In the genomic region with DNA sequence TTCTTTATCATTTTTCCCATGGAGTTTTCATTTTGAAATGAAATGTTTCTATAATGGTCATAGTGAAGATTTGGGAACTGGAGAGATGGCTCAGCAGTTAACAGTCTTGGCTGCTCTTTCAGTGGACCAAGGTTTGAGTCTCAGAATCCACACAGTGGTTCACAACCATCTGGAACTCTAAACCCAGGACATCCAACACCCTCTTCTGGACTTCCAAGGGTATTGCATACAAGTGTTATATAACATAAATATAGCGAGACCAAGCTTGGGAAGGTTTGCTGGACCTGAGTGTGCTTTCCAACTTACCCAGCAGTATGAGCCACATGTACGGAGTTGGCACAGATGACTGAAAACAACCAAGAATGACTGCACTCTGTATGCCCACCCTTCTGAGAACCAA, we compare ENCODE assay signal across 17 mouse cellular contexts. TPM values are rescaled to one million over a fixed set of nuclear protein-coding genes. Genes with fewer than 3 reads are reported as not detected.
DNase-seq lines count a peak whose midpoint lies in the region; ATAC-seq and TF ChIP-seq lines count a peak whose summit lies in the region.
"Had no signal": no experiment of that assay in that cellular context is flagged by ENCODE, and none has a peak within 500 bp of the region (broad histone marks: within the 10 kb centered on the region; RNA-seq: fewer than 3 reads in every experiment).

No protein-coding gene starts in this region.

- 94% methylated on average over 2 of the region's 2 CpGs for WGBS in heart, adult 2 months
- WGBS in heart, embryonic 10.5 days, result 94% methylated on average over 2 of the region's 2 CpGs
- WGBS in liver, embryonic 14.5 days (ENCODE audit: insufficient replicate concordance), result 67% methylated on average over 2 of the region's 2 CpGs

- intact Hi-C loops in heart, adult 2 months (cut with DNase I), result loop anchor here (2.0 kb wide), 1 partner anchor 106 kb away; no protein-coding TSS in a partner anchor

- TF ChIP-seq CTCF in heart, adult 2 months (IDR thresholded peaks at IDR 0.05), result peak; percentile 54
- peak; percentile 44 for TF ChIP-seq CTCF in layer of hippocampus, adult 2 months (conservative IDR thresholded peaks at IDR 0.05)
- TF ChIP-seq CTCF in liver, embryonic 14.5 days (IDR thresholded peaks at IDR 0.05; ENCODE audit: low read depth), result peak; percentile 35

- H3K79me2 ChIP-seq in heart, adult 2 months (replicated peaks; ENCODE audit: control insufficient read depth, insufficient read depth, low read length), result no peaks in the 10 kb centered on the region

- in situ Hi-C loops in ES-E14 (cut with MboI; ENCODE audit: low sequenced_read_pairs in 2 of 2, unreplicated experiment in 2 of 2), result no loop called here

- peaks cover 2% of the 10 kb centered on the region; the same call in 1 of the 2 replicates for H3K4me1 ChIP-seq in heart, adult 2 months (ENCODE audit: control insufficient read depth, insufficient read depth, low read length)
- H3K4me1 ChIP-seq in heart, embryonic 10.5 days, result peaks cover 20% of the 10 kb centered on the region
- H3K4me1 ChIP-seq in ES-E14 (ENCODE audit: control insufficient read depth in 2 of 2, insufficient read depth in 2 of 2, low read length in 2 of 2, poor library complexity in 1 of 2), result no peaks in the 10 kb centered on the region
- H3K4me1 ChIP-seq in liver, embryonic 14.5 days (replicated peaks; ENCODE audit: control insufficient read depth in 2 of 2, insufficient read depth in 2 of 2, low read length in 1 of 2), result no peaks in the 10 kb centered on the region; a peak in 1 of 4 replicates
- H3K4me1 ChIP-seq: forebrain, embryonic 12.5 days; midbrain, embryonic 15.5 days had no signal

- no peak for ATAC-seq in liver, embryonic 14.5 days (ENCODE audit: insufficient read depth)
- ATAC-seq: midbrain, embryonic 15.5 days had no signal

- no peak overlapping the region; the same call in 1 of the 2 replicates for H3K27ac ChIP-seq in heart, adult 2 months
- H3K27ac ChIP-seq in heart, embryonic 10.5 days, result no peak overlapping the region
- H3K27ac ChIP-seq in layer of hippocampus, adult 2 months, result no peak overlapping the region
- H3K27ac ChIP-seq in ES-E14 (ENCODE audit: insufficient read depth, low read depth, low read length, poor library complexity, severe bottlenecking), result no peak overlapping the region
- no peak overlapping the region for H3K27ac ChIP-seq in liver, embryonic 14.5 days
- H3K27ac ChIP-seq: embryonic facial prominence, embryonic 15.5 days; forebrain, embryonic 12.5 days; macrophage; midbrain, embryonic 15.5 days had no signal

- TF ChIP-seq POLR2A in heart, adult 2 months (IDR thresholded peaks at IDR 0.05; ENCODE audit: insufficient read depth, low read depth, low read length), result no peak

- H3K9me3 ChIP-seq in heart, embryonic 10.5 days, result no peaks in the 10 kb centered on the region
- no peaks in the 10 kb centered on the region for H3K9me3 ChIP-seq in ES-E14 (ENCODE audit: control insufficient read depth, insufficient read depth, low read depth, low read length)
- H3K9me3 ChIP-seq in liver, embryonic 14.5 days (ENCODE audit: control insufficient read depth, low read length), result no peaks in the 10 kb centered on the region
- H3K9me3 ChIP-seq: embryonic facial prominence, embryonic 15.5 days; forebrain, embryonic 12.5 days; G1E; midbrain, embryonic 15.5 days had no signal

- H3K27me3 ChIP-seq in heart, adult 2 months (ENCODE audit: control insufficient read depth, insufficient read depth, low read length), result no peaks in the 10 kb centered on the region
- no peaks in the 10 kb centered on the region for H3K27me3 ChIP-seq in heart, embryonic 10.5 days (ENCODE audit: insufficient read depth, poor library complexity, severe bottlenecking)
- no peaks in the 10 kb centered on the region for H3K27me3 ChIP-seq in liver, embryonic 14.5 days (ENCODE audit: control insufficient read depth, insufficient read depth, low read length)
- H3K27me3 ChIP-seq: embryonic facial prominence, embryonic 15.5 days; midbrain, embryonic 15.5 days had no signal

- H3K9ac ChIP-seq in heart, adult 2 months (ENCODE audit: low read depth, low read length), result no peak overlapping the region
- no peak overlapping the region for H3K9ac ChIP-seq in ES-E14 (ENCODE audit: insufficient read depth, low read depth, low read length, poor library complexity, severe bottlenecking)
- H3K9ac ChIP-seq in liver, embryonic 14.5 days (replicated peaks), result no peak overlapping the region
- H3K9ac ChIP-seq: embryonic facial prominence, embryonic 15.5 days; forebrain, embryonic 12.5 days; midbrain, embryonic 15.5 days had no signal

- no peak for TF ChIP-seq EP300 in heart, adult 2 months (IDR thresholded peaks at IDR 0.05; ENCODE audit: insufficient read depth, low read depth, low read length)
- no peak for TF ChIP-seq EP300 in liver, embryonic 14.5 days (IDR thresholded peaks at IDR 0.05; ENCODE audit: low read depth)

- DNase-seq in heart, adult 2 months, result no peak
- DNase-seq in heart, embryonic 10.5 days (ENCODE audit: low spot score), result no peak
- DNase-seq in layer of hippocampus, adult 2 months (ENCODE audit: low spot score in 2 of 2), result no peak
- no peak for DNase-seq in layer of hippocampus, postnatal 25 days (ENCODE audit: extremely low spot score in 1 of 2, low spot score in 1 of 2)
- DNase-seq in ES-E14 (ENCODE audit: low read depth, low spot score), result no peak
- DNase-seq in liver, embryonic 14.5 days (ENCODE audit: low read depth in 3 of 3, low spot score in 3 of 3), result no peak
- no peak for DNase-seq in ovary, adult 18-20 months (ENCODE audit: low spot score)
- no peak for DNase-seq in layer of hippocampus, postnatal 14 days (ENCODE audit: low spot score in 2 of 2)
- DNase-seq: B cell, adult 2 months; cerebellum, adult 2 months; left cerebral cortex, postnatal 4 days; thymus, adult 18-20 months had no signal

- no peak overlapping the region for H3K4me2 ChIP-seq in liver, embryonic 14.5 days (ENCODE audit: low read depth)
- H3K4me2 ChIP-seq: embryonic facial prominence, embryonic 15.5 days; forebrain, embryonic 12.5 days; midbrain, embryonic 15.5 days had no signal

- no peak overlapping the region for H3K4me3 ChIP-seq in heart, adult 2 months
- H3K4me3 ChIP-seq in heart, embryonic 10.5 days, result no peak overlapping the region
- no peak overlapping the region for H3K4me3 ChIP-seq in layer of hippocampus, adult 2 months
- H3K4me3 ChIP-seq in ES-E14 (ENCODE audit: insufficient read depth in 1 of 2, low read depth in 1 of 2, low read length in 2 of 2, poor library complexity in 1 of 2, severe bottlenecking in 1 of 2), result no peak overlapping the region
- no peak overlapping the region for H3K4me3 ChIP-seq in liver, embryonic 14.5 days (ENCODE audit: insufficient read depth in 1 of 2, low read depth in 2 of 2, low read length in 2 of 2)
- H3K4me3 ChIP-seq: embryonic facial prominence, embryonic 15.5 days; forebrain, embryonic 12.5 days; midbrain, embryonic 15.5 days had no signal

- no peaks in the 10 kb centered on the region for H3K36me3 ChIP-seq in heart, adult 2 months (ENCODE audit: control insufficient read depth, insufficient read depth, low read length)
- no peaks in the 10 kb centered on the region for H3K36me3 ChIP-seq in heart, embryonic 10.5 days
- H3K36me3 ChIP-seq in ES-E14 (ENCODE audit: control insufficient read depth, insufficient read depth, low read length, poor library complexity, severe bottlenecking), result no peaks in the 10 kb centered on the region; the same call in 1 of the 2 replicates
- H3K36me3 ChIP-seq in liver, embryonic 14.5 days (replicated peaks; ENCODE audit: control insufficient read depth, insufficient read depth, low read depth), result no peaks in the 10 kb centered on the region
- H3K36me3 ChIP-seq: embryonic facial prominence, embryonic 15.5 days; forebrain, embryonic 12.5 days; midbrain, embryonic 15.5 days had no signal

TF ChIP-seq in ES-E14, 5 proteins besides CTCF, POLR2A, EP300 and RAD21:
- TF ChIP-seq MAFK (IDR thresholded peaks at IDR 0.05; ENCODE audit: insufficient read depth, low read depth, low read length), result no peak
- TF ChIP-seq HCFC1 (IDR thresholded peaks at IDR 0.05; ENCODE audit: borderline replicate concordance, insufficient read depth, low read length), result no peak
- no peak for TF ChIP-seq CHD2 (IDR thresholded peaks at IDR 0.05; ENCODE audit: low read depth, low read length)
- peak; percentile 39; the same call in 1 of the 2 replicates for TF ChIP-seq ZC3H11A (IDR thresholded peaks at IDR 0.05; ENCODE audit: borderline replicate concordance, low read depth, low read length)

RNA-seq across cellular contexts. Expression of a gene that starts 7.2 kb away (rescaled TPM):
- total RNA-seq in heart, adult 2 months (2021), result 10 to 100 TPM; 51.4 to 58.2 TPM
- polyA plus RNA-seq in heart, adult 2 months (2012; rRNA removed), result 22.5 and 29.9 TPM in 2 replicates
- polyA plus RNA-seq in heart, embryonic 10.5 days (2016; fragmentation: Nextera tagmentation; extraction: Ambion mirVana), result 22.8 and 25.7 TPM in 2 replicates
- total RNA-seq in layer of hippocampus, adult 2 months (2021), result 10 to 100 TPM in 1 of 2 experiments, 1 to 10 TPM in 1; 8.3 to 11.2 TPM
- total RNA-seq in layer of hippocampus, postnatal 25 days (2021), result 1 to 10 TPM; 8.0 to 9.3 TPM
- 6.9 and 10.8 TPM in 2 replicates for total RNA-seq in ES-E14 (2012; rRNA removed)
- 3.1 and 4.6 TPM in 2 replicates for polyA plus RNA-seq in liver, embryonic 14.5 days (2012; rRNA removed)
- polyA plus RNA-seq in liver, embryonic 14.5 days (2014; fragmentation: Nextera tagmentation; extraction: Ambion mirVana), result 4.6 and 6.1 TPM in 2 replicates
- total RNA-seq in layer of hippocampus, postnatal 14 days (2021), result 1 to 10 TPM; 6.9 to 7.6 TPM

RNA-seq across cellular contexts. Expression of a gene that starts 24.3 kb away (rescaled TPM):
- 10 to 100 TPM; 10.2 to 13.1 TPM for total RNA-seq in heart, adult 2 months (2021)
- 5.2 and 8.4 TPM in 2 replicates for polyA plus RNA-seq in heart, adult 2 months (2012; rRNA removed)
- polyA plus RNA-seq in heart, embryonic 10.5 days (2016; fragmentation: Nextera tagmentation; extraction: Ambion mirVana), result 13.8 and 15.9 TPM in 2 replicates
- 10 to 100 TPM; 17.9 to 21.5 TPM for total RNA-seq in layer of hippocampus, adult 2 months (2021)
- total RNA-seq in layer of hippocampus, postnatal 25 days (2021), result 10 to 100 TPM; 18.9 to 20.8 TPM
- 11.9 and 18.2 TPM in 2 replicates for total RNA-seq in ES-E14 (2012; rRNA removed)
- polyA plus RNA-seq in liver, embryonic 14.5 days (2012; rRNA removed), result 3.2 and 4.7 TPM in 2 replicates
- polyA plus RNA-seq in liver, embryonic 14.5 days (2014; fragmentation: Nextera tagmentation; extraction: Ambion mirVana), result 8.1 and 10.0 TPM in 2 replicates
- total RNA-seq in layer of hippocampus, postnatal 14 days (2021), result 10 to 100 TPM; 22.5 to 23.3 TPM
